Mouse (Mus musculus): Measurements from ENCODE around the gene Ktn1.

DNA sequence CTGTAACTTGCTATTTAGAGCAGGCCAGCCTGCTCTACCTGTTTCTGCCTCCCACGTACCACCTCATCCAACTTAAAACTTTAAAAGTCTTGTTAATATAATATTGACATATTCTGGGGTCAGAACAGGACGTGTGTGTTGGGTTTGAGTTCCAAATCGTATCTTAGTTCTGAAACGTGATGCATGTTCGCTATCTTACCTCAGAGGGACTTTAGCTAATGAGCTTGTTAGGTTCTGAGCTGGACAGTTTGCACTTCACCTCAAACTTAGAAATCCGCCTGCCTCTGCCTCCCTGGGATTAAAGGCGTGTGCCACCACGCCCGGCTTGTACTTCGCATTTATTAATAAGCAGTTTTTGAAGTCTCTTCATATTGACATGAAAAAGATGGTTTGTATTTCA lies 34.6 kb downstream of the Ktn1 start:
- TF ChIP-seq CTCF (IDR thresholded peaks at IDR 0.05; ENCODE audit: insufficient read depth, low read depth, low read length) (no peak), POLR2A (IDR thresholded peaks at IDR 0.05; ENCODE audit: insufficient read depth, low read depth, low read length) (no peak)
